ENCODE assay signal across 15 mouse cellular contexts in the genomic region with DNA sequence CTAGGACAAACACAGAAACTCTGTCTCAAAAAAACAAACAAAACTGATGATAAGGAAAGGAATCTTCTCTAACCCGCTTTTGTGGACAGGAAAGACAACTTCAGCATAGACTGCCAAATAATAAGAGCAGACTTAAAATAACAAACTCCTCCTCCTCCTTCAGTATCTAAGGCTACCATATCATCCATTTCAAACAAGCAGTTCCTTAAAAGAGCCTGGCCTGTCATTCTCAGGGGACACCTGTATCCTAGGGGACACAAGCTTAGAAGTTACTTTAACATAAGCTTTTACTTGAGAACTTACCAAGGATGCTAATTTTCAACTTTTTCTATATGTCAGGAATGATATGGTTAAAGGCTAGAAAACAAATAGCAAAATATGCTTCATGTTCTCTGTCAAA.
"Had no signal": no experiment of that assay in that cellular context is flagged by ENCODE, and none has a peak within 500 bp of the region (broad histone marks: within the 10 kb centered on the region; RNA-seq: fewer than 3 reads in every experiment).

No protein-coding gene starts in this region.

- H3K9me3 ChIP-seq: neural tube, embryonic 15.5 days; stomach, embryonic 15.5 days had no signal

- DNase-seq: retina, postnatal 1 day; right cerebral cortex, adult 18-20 months; right cerebral cortex, postnatal 14 days; right cerebral cortex, postnatal 25 days; right cerebral cortex, postnatal 4 days; spleen, adult 18-20 months; thymus, adult 18-20 months; thymus, adult 2 months; thymus, postnatal 14 days; thymus, postnatal 25 days; thymus, postnatal 36 days; thymus, postnatal 4 days had no signal

- H3K27ac ChIP-seq: neural tube, embryonic 15.5 days; stomach, embryonic 15.5 days; stomach, postnatal 0 days had no signal

- H3K4me3 ChIP-seq: neural tube, embryonic 15.5 days; stomach, embryonic 15.5 days had no signal

- H3K4me2 ChIP-seq: neural tube, embryonic 15.5 days; stomach, embryonic 15.5 days had no signal

- H3K27me3 ChIP-seq: neural tube, embryonic 15.5 days; stomach, embryonic 15.5 days had no signal

- H3K9ac ChIP-seq: neural tube, embryonic 15.5 days; stomach, embryonic 15.5 days had no signal

- H3K36me3 ChIP-seq: neural tube, embryonic 15.5 days; stomach, embryonic 15.5 days had no signal
